Mouse (Mus musculus): ENCODE data around the gene Vmn1r5. TPM values are rescaled to one million over a fixed set of nuclear protein-coding genes. Genes with fewer than 3 reads are reported as not detected.
"Not testable (repeated sequence)": the region's sequence is repeated elsewhere in the genome, so short reads cannot be mapped to it uniquely, and the experiment has no call there.

Vmn1r5 gene
- total and polyA plus RNA-seq, 3 experiments: not detected

DNA sequence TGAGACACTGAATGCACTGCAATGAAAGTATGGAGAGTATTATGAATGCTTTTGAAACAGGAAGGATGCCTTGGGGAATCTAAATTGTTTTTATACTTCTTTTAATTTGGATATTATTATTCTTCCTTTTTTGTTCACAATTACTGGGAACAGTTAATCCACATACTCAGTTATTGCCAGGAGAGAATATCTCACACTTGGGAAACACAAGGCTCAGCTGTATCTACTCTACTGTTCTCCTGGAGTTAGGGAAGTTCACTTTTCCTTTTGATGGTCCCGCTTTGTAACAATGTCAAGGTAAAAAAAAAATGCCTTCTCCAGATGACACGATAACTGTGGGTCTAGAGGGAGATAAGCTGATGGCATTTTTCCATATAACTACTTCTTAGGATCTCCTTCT is 26.9 kb downstream of the Vmn1r5 start, which contains the start of gene Vmn1r6:
TSS of gene Vmn1r6 (plus strand) at position 301 of the 400 bp plus-strand sequence.
- no peak within 1 kb of the TSS for H3K9ac ChIP-seq (ENCODE audit: insufficient read depth, low read depth)
- in situ Hi-C loops (cut with MboI; ENCODE audit: low pct_ligation_motif_present, low pct_unique_long_range_greater_than_20kb, low sequenced_read_pairs): no loop called here
- dilution Hi-C loops (cut with MboI; ENCODE audit: extremely low pct_ligation_motif_present, extremely low pct_unique_long_range_greater_than_20kb, low sequenced_read_pairs): no loop called here
- TF ChIP-seq IRF4 (IDR thresholded peaks at IDR 0.05; ENCODE audit: low read depth, low read length): no peak
- no peak for TF ChIP-seq RCOR1 (conservative IDR thresholded peaks at IDR 0.05; ENCODE audit: low read depth, low read length)
- no peak for TF ChIP-seq NRF1 (IDR thresholded peaks at IDR 0.05; ENCODE audit: low read depth, low read length)
- no peak for DNase-seq (ENCODE audit: extremely low read depth)
- H3K9me3 ChIP-seq (replicated peaks; ENCODE audit: low read length): no peaks in the 10 kb centered on the region
- no peaks in the 10 kb centered on the region for H3K79me2 ChIP-seq (replicated peaks; ENCODE audit: control insufficient read depth, extremely low read depth, insufficient read depth, poor library complexity, severe bottlenecking)
- no peak within 1 kb of the TSS for H3K4me3 ChIP-seq (replicated peaks in 1 of 3; ENCODE audit: low read depth in 2 of 3, low read length in 2 of 3, poor library complexity in 1 of 3)
- H3K27ac ChIP-seq (ENCODE audit: insufficient read depth, low read depth): no peak within 1 kb of the TSS
- H3K4me1 ChIP-seq (ENCODE audit: control insufficient read depth in 1 of 2, insufficient read depth in 2 of 2): no peaks in the 10 kb centered on the region
- no peaks in the 10 kb centered on the region for H3K36me3 ChIP-seq (replicated peaks in 1 of 2; ENCODE audit: control insufficient read depth in 1 of 2, insufficient read depth in 1 of 2, low read length in 1 of 2)
- H3K27me3 ChIP-seq (replicated peaks): no peaks in the 10 kb centered on the region
- H3K4me2 ChIP-seq (ENCODE audit: insufficient read depth, low read depth, poor library complexity, severe bottlenecking): no peak within 1 kb of the TSS

DNA sequence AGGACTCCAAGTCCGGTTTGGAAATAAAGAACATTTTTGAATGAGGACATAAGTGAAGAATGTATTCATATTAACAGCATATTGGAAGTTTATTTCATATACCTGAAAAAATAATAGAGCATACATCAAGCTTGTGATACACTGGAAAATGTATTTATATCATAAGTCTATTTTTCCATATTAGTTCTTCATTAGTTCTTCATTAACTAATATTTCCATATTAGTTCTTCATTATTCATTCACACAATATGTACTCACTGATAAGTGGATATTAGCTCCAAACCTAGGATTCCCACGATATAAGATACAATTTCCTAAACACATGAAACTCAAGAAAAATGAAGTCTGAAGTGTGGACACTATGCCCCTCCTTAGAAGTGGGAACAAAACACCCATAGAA is 55.2 kb downstream of the Vmn1r5 start, which contains the start of gene Vmn1r7:
TSS of gene Vmn1r7 (minus strand) at position 101 of the 400 bp plus-strand sequence.
- H3K4me2 ChIP-seq (ENCODE audit: insufficient read depth, low read depth, poor library complexity, severe bottlenecking); H3K9me3 ChIP-seq (replicated peaks; ENCODE audit: low read length); H3K27me3 ChIP-seq (replicated peaks); H3K4me3 ChIP-seq (replicated peaks in 1 of 3; ENCODE audit: low read depth in 2 of 3, low read length in 2 of 3, poor library complexity in 1 of 3); in situ Hi-C loops (cut with MboI; ENCODE audit: low pct_ligation_motif_present, low pct_unique_long_range_greater_than_20kb, low sequenced_read_pairs); H3K27ac ChIP-seq (ENCODE audit: insufficient read depth, low read depth); dilution Hi-C loops (cut with MboI; ENCODE audit: extremely low pct_ligation_motif_present, extremely low pct_unique_long_range_greater_than_20kb, low sequenced_read_pairs); H3K4me1 ChIP-seq (ENCODE audit: control insufficient read depth in 1 of 2, insufficient read depth in 2 of 2); H3K36me3 ChIP-seq (replicated peaks in 1 of 2; ENCODE audit: control insufficient read depth in 1 of 2, insufficient read depth in 1 of 2, low read length in 1 of 2); H3K79me2 ChIP-seq (replicated peaks; ENCODE audit: control insufficient read depth, extremely low read depth, insufficient read depth, poor library complexity, severe bottlenecking); H3K9ac ChIP-seq (ENCODE audit: insufficient read depth, low read depth); DNase-seq (ENCODE audit: extremely low read depth): not testable (repeated sequence)

DNA sequence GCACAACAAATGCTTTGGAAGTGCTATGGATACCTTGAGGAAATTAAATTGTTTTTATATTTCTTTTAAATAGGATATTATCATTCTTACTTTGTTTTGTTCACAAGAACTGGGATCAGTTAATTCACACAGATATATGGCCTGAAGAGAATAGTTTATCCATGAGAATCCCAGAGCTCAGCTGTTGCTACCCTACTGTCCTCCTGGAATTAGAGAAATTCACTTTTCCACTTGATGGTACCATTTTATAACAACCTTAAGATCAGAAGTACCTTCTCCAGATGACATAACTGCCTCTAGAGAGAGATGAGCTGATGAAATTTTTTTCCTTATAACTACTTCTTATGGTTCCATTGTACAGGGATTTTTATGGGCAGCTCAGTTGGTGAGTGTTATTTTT is 61.9 kb downstream of the Vmn1r5 start, which contains the start of gene Vmn1r8:
TSS of gene Vmn1r8 (plus strand) at position 301 of the 400 bp plus-strand sequence.
- in situ Hi-C loops (cut with MboI; ENCODE audit: low pct_ligation_motif_present, low pct_unique_long_range_greater_than_20kb, low sequenced_read_pairs) (no loop called here), dilution Hi-C loops (cut with MboI; ENCODE audit: extremely low pct_ligation_motif_present, extremely low pct_unique_long_range_greater_than_20kb, low sequenced_read_pairs) (no loop called here)
- Histone ChIP-seq H3K9ac (ENCODE audit: insufficient read depth, low read depth) (no peak within 1 kb of the TSS), H3K36me3 (replicated peaks in 1 of 2; ENCODE audit: control insufficient read depth in 1 of 2, insufficient read depth in 1 of 2, low read length in 1 of 2) (no peaks in the 10 kb centered on the region), H3K9me3 (replicated peaks; ENCODE audit: low read length) (no peaks in the 10 kb centered on the region), H3K27ac (ENCODE audit: insufficient read depth, low read depth) (no peak within 1 kb of the TSS), H3K27me3 (replicated peaks) (no peaks in the 10 kb centered on the region), H3K79me2 (replicated peaks; ENCODE audit: control insufficient read depth, extremely low read depth, insufficient read depth, poor library complexity, severe bottlenecking) (no peaks in the 10 kb centered on the region), H3K4me2 (ENCODE audit: insufficient read depth, low read depth, poor library complexity, severe bottlenecking) (no peak within 1 kb of the TSS), H3K4me3 (replicated peaks in 1 of 3; ENCODE audit: low read depth in 2 of 3, low read length in 2 of 3, poor library complexity in 1 of 3) (no peak within 1 kb of the TSS), H3K4me1 (ENCODE audit: control insufficient read depth in 1 of 2, insufficient read depth in 2 of 2) (no peaks in the 10 kb centered on the region)
- TF ChIP-seq CHD2 (IDR thresholded peaks at IDR 0.05; ENCODE audit: low read length) (no peak), SIN3A (IDR thresholded peaks at IDR 0.05; ENCODE audit: low read length) (no peak)
- no peak for DNase-seq (ENCODE audit: extremely low read depth)

DNA sequence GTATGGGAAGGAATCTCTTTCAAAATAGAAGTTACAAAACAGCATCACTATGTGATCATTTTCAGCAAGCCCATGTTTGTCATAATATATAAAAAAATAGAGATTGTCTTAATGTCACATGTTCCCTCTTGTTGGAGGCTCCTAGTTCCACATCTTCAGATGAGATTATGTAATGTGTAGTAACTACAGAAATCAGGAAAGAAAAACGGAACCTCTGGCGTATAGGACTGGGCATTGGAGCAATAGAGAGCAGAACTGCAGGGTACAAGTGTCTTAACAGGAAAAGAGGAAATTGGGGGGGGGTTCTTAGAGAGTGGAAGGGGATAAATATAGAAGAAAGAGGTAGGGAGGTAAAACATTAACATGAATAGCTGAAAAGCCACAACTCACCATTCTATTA is 64.6 kb downstream of the Vmn1r5 start:
- H3K36me3 ChIP-seq (replicated peaks in 1 of 2; ENCODE audit: control insufficient read depth in 1 of 2, insufficient read depth in 1 of 2, low read length in 1 of 2): no peaks in the 10 kb centered on the region
- no peak overlapping the region for H3K4me3 ChIP-seq (replicated peaks in 1 of 3; ENCODE audit: low read depth in 2 of 3, low read length in 2 of 3, poor library complexity in 1 of 3)
- no peak overlapping the region for H3K9ac ChIP-seq (ENCODE audit: insufficient read depth, low read depth)
- dilution Hi-C loops (cut with MboI; ENCODE audit: extremely low pct_ligation_motif_present, extremely low pct_unique_long_range_greater_than_20kb, low sequenced_read_pairs): no loop called here
- H3K4me1 ChIP-seq (ENCODE audit: control insufficient read depth in 1 of 2, insufficient read depth in 2 of 2): no peaks in the 10 kb centered on the region
- H3K79me2 ChIP-seq (replicated peaks; ENCODE audit: control insufficient read depth, extremely low read depth, insufficient read depth, poor library complexity, severe bottlenecking): no peaks in the 10 kb centered on the region
- no peak overlapping the region for H3K27ac ChIP-seq (ENCODE audit: insufficient read depth, low read depth)
- no peak overlapping the region for H3K4me2 ChIP-seq (ENCODE audit: insufficient read depth, low read depth, poor library complexity, severe bottlenecking)
- H3K9me3 ChIP-seq (replicated peaks; ENCODE audit: low read length): no peaks in the 10 kb centered on the region
- in situ Hi-C loops (cut with MboI; ENCODE audit: low pct_ligation_motif_present, low pct_unique_long_range_greater_than_20kb, low sequenced_read_pairs): no loop called here
- no peak for TF ChIP-seq TCF12 (IDR thresholded peaks at IDR 0.05; ENCODE audit: low read depth, low read length)
- no peak for TF ChIP-seq E2F4 (IDR thresholded peaks at IDR 0.05; ENCODE audit: insufficient replicate concordance, low read depth, low read length)
- no peak for TF ChIP-seq JUND (conservative IDR thresholded peaks at IDR 0.05; ENCODE audit: low read depth, low read length)
- no peak for TF ChIP-seq RCOR1 (conservative IDR thresholded peaks at IDR 0.05; ENCODE audit: low read depth, low read length)
- TF ChIP-seq CHD1 (IDR thresholded peaks at IDR 0.05; ENCODE audit: low read depth, low read length): no peak
- TF ChIP-seq BHLHE40 (IDR thresholded peaks at IDR 0.05; ENCODE audit: low read depth, low read length): no peak
- TF ChIP-seq ZMIZ1 (IDR thresholded peaks at IDR 0.05; ENCODE audit: low read depth, low read length): no peak
- TF ChIP-seq MAFK (IDR thresholded peaks at IDR 0.05; ENCODE audit: insufficient replicate concordance, low read length): no peak
- no peak for TF ChIP-seq ZKSCAN1 (IDR thresholded peaks at IDR 0.05; ENCODE audit: borderline replicate concordance, low read depth, low read length)
- no peak for TF ChIP-seq TBP (conservative IDR thresholded peaks at IDR 0.05; ENCODE audit: low read depth, low read length)
- no peak for TF ChIP-seq EP300 (IDR thresholded peaks at IDR 0.05; ENCODE audit: low read length)
- no peak for TF ChIP-seq MAX (IDR thresholded peaks at IDR 0.05; ENCODE audit: low read length)
- TF ChIP-seq NELFE (IDR thresholded peaks at IDR 0.05; ENCODE audit: low read depth, low read length): no peak
- no peaks in the 10 kb centered on the region for H3K27me3 ChIP-seq (replicated peaks)
- DNase-seq (ENCODE audit: extremely low read depth): no peak
